Mouse (Mus musculus): ENCODE data around the gene Grhpr.
A peak's percentile ranks its signal among the peaks of the same experiment; 100 is the strongest.
"Not testable (repeated sequence)": the region's sequence is repeated elsewhere in the genome, so short reads cannot be mapped to it uniquely, and the experiment has no call there.

Grhpr gene

DNA sequence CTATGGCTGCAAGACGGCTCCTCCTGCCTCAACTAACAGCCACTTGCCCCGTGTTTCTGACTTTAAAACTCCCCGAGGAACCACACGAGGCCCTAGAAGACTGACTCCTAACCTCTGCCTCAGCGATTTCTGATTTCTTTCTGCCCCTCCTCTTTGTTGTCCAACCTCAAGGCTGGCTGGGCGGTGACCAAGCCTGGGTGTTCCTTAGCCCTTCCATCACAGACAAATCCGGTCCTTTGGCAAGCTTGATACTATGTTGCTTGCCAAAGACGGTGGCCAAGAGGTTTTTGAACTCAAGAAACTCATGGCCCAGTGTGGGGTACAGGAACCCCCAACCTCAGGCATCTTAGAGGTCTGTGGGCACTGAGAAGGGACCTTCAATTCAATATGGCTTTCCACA is 6.9 kb upstream of the Grhpr start:
- no peak for DNase-seq (ENCODE audit: low read depth, low spot score)

DNA sequence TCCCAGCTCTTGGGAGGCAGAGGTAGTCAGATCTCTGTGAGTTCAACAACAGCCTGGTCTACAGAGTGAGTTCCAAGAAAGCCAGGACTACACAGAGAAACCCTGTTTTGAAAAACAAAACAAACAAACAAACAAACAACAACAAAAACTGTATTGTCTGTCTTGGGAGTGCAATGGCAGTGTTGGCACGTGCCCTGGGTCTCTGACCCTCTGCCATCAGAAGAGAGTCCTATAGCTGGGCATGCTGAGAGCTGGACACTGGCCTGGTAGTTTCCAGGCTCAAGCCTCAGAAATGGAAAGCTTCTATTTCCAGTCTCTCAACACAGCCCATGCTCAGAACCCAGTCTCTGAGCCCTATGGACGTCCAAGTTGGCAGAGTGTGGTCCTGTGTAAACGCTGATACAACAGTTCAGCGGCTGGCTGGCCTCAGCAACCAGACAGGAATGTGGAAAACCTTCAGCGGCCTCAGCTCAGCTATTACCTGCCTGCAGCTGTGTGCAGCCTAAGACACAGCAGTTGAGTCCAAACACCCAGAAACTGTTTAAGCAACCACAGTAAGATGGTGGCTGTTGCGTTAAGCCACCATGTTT is 5.1 kb upstream of the Grhpr start:
- no peak for DNase-seq (ENCODE audit: low read depth, low spot score)

- DNase-seq (ENCODE audit: low read depth, low spot score) = no peak
Measured at GRCm38 (mm10) chr4:44976921-44977710, 4.1 kb upstream of the Grhpr start.

DNA sequence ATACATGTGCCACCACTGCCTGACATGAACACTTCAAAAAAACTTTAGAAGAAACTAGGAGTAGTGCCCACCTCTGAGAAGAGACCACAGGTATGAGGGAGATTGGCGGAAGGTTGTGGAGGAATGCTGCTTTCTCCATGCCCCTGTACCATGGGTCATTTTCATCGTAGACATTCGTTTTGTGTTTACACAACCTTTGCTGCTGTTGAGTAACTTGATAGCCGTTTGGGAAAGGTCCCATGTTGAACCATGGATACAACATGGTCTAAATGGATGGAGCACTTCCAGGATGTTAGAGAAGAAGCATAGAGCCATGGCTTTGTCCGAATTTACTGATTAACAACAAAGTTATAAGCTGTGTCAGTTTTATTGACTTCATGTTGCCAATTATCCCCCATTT is 3.0 kb upstream of the Grhpr start:
- no peak for DNase-seq (ENCODE audit: low read depth, low spot score)

- no peak for DNase-seq (ENCODE audit: low read depth, low spot score)
Measured at GRCm38 (mm10) chr4:44979794-44980338, 1.3 kb upstream of the Grhpr start.

GRCm38 (mm10) chr4:44981974-44982287 is 736 bp downstream of the Grhpr start:
- DNase-seq (ENCODE audit: low read depth, low spot score) = no peak

GRCm38 (mm10) chr4:44982440-44983130 is 1.4 kb downstream of the Grhpr start:
- DNase-seq (ENCODE audit: low read depth, low spot score) = no peak

- DNase-seq (ENCODE audit: low read depth, low spot score) = no peak
Measured at GRCm38 (mm10) chr4:44983131-44983740, 2.0 kb downstream of the Grhpr start.

- no peak for DNase-seq (ENCODE audit: low read depth, low spot score)
Measured at GRCm38 (mm10) chr4:44990560-44990959, 9.4 kb downstream of the Grhpr start.

DNA sequence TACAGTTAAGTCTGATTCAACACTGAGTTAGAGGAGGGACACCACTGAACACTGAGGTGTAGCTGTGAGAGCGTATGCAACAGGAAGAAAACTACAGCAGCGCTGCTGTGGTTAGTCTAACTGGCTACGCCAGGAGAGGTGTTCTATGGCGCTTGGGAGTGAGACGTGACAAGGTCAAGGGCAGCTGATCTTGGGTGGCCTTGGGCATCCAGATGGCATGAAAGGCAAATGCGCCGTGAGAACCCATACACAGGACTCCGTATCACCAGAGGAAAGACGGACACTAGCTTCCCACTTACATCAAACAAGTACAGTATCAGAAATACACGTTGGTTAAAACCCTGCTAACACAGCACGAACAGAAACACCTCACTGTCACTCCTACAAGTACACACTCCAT is 11.1 kb downstream of the Grhpr start:
- DNase-seq (ENCODE audit: low read depth, low spot score) = not testable (repeated sequence)

DNA sequence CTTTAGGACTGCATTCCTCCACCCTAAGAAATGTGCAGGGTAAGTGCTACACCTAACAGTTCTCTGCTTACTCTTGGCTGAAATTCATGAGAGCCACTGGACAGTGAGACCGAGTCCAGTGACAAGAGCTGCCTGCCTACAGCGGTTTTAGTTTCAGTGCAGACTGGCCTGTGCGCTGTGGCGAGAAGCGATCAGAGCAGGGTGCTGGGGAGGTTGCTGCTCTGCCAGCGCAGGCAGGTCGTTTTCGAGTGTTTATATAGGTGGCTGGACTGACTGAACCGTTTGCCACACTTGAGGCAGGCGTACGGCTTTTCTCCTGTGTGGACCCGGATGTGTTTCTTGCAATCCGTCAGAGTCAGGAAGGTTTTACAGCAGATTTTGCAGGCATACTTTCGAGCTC is 12.0 kb downstream of the Grhpr start:
- not testable (repeated sequence) for DNase-seq (ENCODE audit: low read depth, low spot score)

DNA sequence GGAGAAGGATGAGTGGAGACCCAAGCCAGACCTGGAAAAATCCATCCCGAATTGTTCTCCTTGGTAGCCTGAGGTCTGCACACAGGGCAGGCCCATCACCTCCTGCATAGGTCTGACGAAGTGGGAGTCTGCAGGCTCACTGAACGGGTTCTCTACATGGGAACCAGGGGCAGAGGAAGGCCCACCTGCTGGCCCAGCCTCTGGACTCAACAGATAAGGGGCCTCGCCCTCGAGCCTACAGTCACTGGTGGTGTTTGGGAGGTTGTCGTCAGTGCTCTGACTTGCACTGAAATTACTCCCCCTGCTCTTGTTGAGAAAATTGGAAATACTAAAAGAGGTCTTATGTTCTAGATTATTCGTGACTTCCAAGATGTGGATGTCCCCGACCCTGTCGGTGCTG is 12.7 kb downstream of the Grhpr start:
- DNase-seq (ENCODE audit: low read depth, low spot score) = no peak

DNA sequence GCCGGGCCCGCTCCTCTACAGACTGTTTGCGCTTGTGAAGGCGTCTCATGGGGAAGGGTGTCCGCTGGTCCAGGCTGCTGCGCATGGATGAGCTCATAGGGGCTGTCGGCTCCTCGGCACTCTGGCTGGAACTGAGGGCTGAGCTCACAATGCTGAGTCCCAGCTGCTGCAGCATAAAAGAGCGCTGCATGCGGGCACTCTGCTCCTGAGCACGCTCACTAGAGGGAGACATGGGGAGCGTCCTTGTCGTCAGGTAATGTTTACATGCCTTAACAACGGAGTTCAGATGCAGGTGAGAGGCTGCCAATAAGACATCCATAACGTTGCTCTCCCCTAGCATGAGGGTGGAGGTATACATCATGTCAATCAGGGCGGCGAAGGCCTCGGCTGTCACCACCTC is 13.6 kb downstream of the Grhpr start:
- DNase-seq (ENCODE audit: low read depth, low spot score) = no peak

DNA sequence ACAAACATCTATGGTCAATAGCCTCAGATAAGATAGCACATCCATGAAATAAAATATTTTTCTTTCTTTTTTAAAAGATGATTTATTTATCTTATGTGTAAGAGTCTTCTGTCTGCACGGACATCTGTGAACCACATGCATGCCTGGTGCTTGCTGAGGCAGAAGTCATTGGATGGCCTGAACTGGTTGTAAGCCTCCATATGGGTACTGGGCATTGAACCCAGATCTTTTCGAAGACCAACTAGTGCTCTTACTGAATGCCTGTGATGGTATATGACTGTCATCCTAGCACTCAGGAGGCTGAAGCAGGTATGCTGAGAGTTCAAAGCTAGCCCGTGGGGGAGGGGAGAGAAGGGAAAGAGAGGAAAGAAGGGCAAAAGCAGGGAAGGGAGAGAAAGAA is 16.9 kb downstream of the Grhpr start:
- no peak for DNase-seq (ENCODE audit: low read depth, low spot score)

DNA sequence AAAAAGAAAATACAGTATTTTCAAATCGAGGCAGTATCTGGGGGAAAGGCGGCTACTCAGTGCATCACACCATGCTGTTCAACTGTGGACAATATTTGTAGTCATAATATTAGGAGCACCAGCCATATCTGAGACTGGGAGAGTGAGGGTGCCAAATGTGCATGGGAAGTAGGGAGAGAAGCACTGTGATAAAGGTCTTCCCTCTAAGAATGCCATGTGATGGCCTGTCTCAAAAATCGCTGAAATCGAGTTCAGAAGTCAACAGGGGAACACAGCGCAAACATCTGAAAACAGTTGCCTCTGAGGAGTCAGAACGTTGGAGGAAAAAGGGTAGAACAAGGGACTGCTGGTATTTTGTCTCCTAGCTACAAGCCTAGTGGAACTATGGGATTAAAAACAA is 18.8 kb downstream of the Grhpr start:
- DNase-seq (ENCODE audit: low read depth, low spot score) = no peak

- DNase-seq (ENCODE audit: low read depth, low spot score) = no peak
Measured at GRCm38 (mm10) chr4:45005452-45005851, 24.3 kb downstream of the Grhpr start.

GRCm38 (mm10) chr4:45010806-45011415 is 29.7 kb downstream of the Grhpr start:
- peak; percentile 13 for DNase-seq (ENCODE audit: low read depth, low spot score)

DNA sequence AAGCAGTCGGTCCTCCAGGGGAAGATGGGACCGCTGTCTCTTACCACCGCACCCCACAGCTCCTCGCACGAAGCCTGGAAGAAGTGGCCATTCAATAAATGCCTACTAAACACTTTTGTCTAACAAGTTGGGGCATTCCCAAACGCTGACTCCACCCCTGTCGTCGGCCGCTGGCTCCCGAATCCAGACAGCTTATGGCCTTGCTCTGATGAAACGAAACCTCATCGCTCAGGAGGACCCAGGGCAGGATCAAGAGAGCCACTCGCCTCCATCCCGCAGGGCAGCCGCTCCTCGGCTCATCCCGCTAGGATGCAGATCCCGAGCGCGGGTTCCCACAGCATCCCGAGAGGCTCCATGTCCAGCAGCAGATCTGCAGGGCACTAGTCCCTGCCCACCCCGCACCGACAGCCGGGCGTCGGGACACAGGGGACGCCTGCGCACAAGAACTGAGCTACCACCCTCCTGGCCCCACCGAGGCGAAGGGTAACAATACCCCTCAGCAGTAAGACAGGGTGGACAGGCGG is 30.4 kb downstream of the Grhpr start:
- peak; percentile 73 for DNase-seq (ENCODE audit: low read depth, low spot score)

GRCm38 (mm10) chr4:45012105-45012975 is 31.1 kb downstream of the Grhpr start, which contains the start of gene Zbtb5:
Gene Zbtb5, minus strand, starts transcription at chr4:45012412.
- DNase-seq (ENCODE audit: low read depth, low spot score) = peak; percentile 100

DNA sequence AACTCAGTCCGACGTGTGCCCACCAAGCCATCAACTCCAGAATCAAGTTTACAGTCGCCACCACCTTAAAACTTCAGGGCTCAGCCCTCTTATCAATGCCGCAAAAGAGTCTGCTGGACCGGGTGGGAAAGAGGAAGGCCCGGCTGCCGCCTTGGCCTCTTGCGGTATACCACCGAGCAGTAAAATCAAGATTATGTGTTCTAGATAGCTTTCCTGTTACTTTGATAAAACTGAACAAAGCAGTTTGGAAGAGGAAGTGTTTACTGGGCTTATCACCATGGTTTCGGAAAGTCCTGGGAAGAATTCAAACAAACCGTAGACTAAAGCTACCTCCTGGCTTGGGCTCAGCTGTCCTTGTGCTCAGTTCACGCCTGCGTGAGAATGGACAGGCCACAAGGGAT is 31.8 kb downstream of the Grhpr start:
- DNase-seq (ENCODE audit: low read depth, low spot score) = no peak

DNA sequence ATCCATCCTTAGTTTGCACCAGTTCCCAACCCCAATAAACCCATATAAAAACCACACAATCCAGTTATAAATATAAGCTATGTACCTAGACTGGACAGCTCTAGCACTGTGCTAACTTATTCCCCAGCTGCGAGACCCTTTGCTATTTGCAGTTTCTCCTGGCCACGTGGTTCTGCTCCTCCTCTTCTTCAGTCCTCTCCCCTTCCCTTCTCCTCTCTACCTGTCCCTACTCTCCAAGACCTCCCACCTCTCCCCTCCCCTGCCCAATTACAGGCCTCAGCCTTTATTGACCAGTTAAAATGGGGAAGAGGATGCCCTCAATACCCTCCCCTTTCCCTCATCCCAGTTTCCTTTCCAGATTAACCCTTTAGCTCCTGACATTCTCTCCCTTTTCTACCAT is 32.3 kb downstream of the Grhpr start:
- DNase-seq (ENCODE audit: low read depth, low spot score) = peak; percentile 7

Measured in CD4-positive, CD25-positive, alpha-beta regulatory T cell, adult 2 months (primary cell).